Mouse (Mus musculus): ENCODE data around the gene Zfp871. TPM values are rescaled to one million over a fixed set of nuclear protein-coding genes. Genes with fewer than 3 reads are reported as not detected.

Zfp871 gene
- 16.5 and 17.9 TPM in 2 replicates for polyA plus RNA-seq (2015; fragmentation: Nextera tagmentation; extraction: Ambion mirVana)

DNA sequence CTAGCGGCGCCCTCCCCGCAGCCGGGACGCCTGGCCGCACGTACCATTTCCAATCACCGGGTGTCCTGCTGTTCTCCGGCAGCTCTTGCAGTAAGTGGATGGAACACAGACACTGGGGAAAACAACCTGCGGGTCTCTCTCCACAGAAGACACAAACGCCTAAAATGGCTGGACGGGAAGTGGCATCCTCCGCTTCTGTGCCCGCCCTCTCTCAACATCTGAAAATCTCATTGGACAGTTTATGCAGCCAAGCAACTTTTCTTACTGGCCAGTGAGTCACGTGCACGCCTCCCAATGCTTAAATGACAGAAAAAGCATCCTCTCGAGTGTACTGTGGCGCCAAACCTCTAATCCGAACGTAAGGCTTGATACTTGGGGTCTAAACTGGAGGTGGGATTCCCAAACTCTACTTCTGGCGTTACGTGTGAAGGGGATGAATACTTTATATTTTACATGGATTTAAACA is at the start of gene Zfp871:
Gene Zfp871, minus strand, starts transcription at position 194 of the 466 bp plus-strand sequence.

DNA sequence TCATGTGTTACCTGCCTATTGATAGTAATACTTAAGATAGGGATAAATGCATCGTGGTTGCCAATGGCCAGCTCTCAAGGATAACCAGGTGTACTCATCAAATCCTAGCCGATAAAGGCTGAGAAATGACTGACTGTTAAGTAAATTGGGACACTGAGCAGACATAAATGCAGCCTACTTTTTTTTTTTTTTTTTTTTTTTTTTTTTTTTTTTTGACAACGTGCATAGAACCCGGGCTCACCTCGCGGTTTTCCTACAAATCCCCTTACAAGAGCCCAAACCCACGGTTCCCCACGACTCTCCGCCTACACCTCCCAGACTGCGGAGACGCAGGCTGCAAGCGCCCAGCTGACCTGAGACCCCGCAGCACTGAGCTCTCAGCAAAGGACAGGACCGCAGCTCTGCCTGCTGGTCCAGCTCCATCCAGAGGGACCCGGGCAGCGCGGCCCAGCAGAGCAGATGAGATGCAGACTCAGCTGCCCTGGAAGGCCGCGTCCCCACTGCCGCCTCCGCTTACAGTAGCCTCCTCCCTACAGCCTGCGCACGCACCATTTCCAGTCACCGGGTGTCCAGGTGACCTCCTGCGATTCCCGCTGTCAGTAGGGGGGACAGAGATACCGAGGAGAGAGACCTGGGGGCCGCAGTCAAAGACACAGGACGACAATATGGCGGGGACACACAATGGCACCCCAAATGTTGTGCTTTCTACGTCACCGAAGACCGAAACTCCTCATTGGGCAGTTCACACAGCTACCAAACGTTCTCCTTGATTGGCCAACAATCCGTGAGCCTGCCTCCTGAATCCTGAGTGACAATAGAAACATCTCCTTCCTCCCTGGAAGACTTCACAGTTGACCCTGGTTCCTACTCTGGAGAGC is 41.7 kb upstream of the Zfp871 start, which contains the start of gene Zfp799:
Gene Zfp799, minus strand, starts transcription at position 722 of the 878 bp plus-strand sequence.

DNA sequence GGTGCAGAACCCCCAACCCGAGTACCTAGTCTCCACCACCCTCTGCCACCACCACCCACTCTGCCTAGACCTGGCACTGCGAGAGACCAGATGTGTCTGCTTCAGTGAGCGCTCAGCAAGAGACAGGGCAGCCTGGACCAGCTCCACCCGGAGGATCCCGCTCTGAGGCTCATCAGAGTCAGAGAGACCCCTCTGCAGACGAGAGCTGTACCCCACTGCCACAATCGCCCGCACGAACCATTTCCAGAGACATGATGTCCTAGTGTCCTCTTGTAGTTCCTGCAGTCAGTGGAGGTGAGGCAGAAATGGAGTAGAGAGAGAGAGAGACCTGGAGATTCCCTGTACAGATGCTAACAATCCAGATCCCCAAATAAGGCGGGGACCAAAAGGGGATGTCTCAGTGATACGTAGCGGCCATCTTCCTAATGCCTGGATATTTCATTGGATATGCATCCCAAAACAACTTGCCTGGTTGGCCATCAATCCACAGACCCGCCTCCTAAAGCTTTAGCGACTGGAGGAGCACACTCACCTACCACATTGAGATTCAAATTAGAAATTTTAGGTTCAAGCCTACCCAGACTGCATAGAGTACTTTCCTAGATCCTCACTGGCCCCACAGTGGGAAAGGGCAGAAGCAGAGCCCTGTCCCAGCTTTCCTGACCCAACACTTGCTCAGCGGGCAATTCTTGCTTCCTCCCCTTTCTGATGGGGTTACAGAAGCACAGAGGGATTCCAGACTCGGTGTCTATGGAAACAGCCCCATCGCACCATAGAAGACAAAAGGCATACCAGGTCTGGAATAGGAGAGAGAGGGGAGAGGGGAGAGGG is 21.7 kb upstream of the Zfp871 start, which contains the start of gene Zfp811:
Gene Zfp811, minus strand, starts transcription at position 388 of the 831 bp plus-strand sequence.

Other genes starting within 250 kb of the Zfp871 start
- gene Cyp4f37, start 167.0 kb downstream of the Zfp871 start, polyA plus RNA-seq (2015; fragmentation: Nextera tagmentation; extraction: Ambion mirVana): 0.05 TPM in 1 of 2 replicates, not detected in the other
- not detected in 2 replicates for gene Cyp4f40, start 129.4 kb downstream of the Zfp871 start, polyA plus RNA-seq (2015; fragmentation: Nextera tagmentation; extraction: Ambion mirVana)
- gene Cyp4f15, start 102.7 kb downstream of the Zfp871 start, polyA plus RNA-seq (2015; fragmentation: Nextera tagmentation; extraction: Ambion mirVana): not detected in 2 replicates
- 0.34 and 0.41 TPM in 2 replicates for gene Zfp811, start 21.6 kb upstream of the Zfp871 start, polyA plus RNA-seq (2015; fragmentation: Nextera tagmentation; extraction: Ambion mirVana)
- gene Zfp799, start 42.0 kb upstream of the Zfp871 start, polyA plus RNA-seq (2015; fragmentation: Nextera tagmentation; extraction: Ambion mirVana): 2.2 and 2.5 TPM in 2 replicates
- gene Zfp870, start 103.4 kb upstream of the Zfp871 start, polyA plus RNA-seq (2015; fragmentation: Nextera tagmentation; extraction: Ambion mirVana): 1.7 and 2.7 TPM in 2 replicates
- not detected in 2 replicates for gene Cyp4f14, start 129.1 kb upstream of the Zfp871 start, polyA plus RNA-seq (2015; fragmentation: Nextera tagmentation; extraction: Ambion mirVana)
- gene Cyp4f13, start 159.1 kb upstream of the Zfp871 start, polyA plus RNA-seq (2015; fragmentation: Nextera tagmentation; extraction: Ambion mirVana): 14.5 and 17.3 TPM in 2 replicates
- 7.3 and 7.4 TPM in 2 replicates for gene Zfp472, start 177.5 kb upstream of the Zfp871 start, polyA plus RNA-seq (2015; fragmentation: Nextera tagmentation; extraction: Ambion mirVana)
- 3.7 and 4.4 TPM in 2 replicates for gene Zfp952, start 204.8 kb upstream of the Zfp871 start, polyA plus RNA-seq (2015; fragmentation: Nextera tagmentation; extraction: Ambion mirVana)
- 3.4 and 4.2 TPM in 2 replicates for gene Zfp763, start 245.1 kb upstream of the Zfp871 start, polyA plus RNA-seq (2015; fragmentation: Nextera tagmentation; extraction: Ambion mirVana)